Mouse (Mus musculus): Measurements from ENCODE around the gene Ugt1a6b.

DNA sequence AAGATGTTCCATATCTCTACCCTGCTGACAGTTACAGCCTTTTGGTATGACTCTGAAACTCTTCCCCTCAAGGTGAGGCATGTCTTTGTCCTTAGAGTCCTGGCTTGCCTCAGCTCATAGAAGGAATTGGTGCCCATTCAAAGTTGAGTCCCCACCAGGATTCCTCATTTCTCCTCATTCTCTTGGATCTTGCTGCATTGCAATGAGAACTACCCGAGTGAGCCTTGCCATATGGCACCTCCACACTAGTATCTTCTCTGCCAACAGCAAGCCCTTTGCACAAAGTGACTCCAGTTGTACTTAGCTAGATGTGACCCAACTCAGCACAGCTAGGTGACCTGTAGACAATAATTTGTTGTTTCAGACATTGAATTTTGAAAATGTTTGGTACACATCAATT is 120.5 kb downstream of the Ugt1a6b start:
- TF ChIP-seq CTCF (IDR thresholded peaks at IDR 0.05; ENCODE audit: extremely low read depth, insufficient read depth, insufficient read length, insufficient replicate concordance) (no peak), POLR2A (IDR thresholded peaks at IDR 0.05; ENCODE audit: low read depth, low read length) (no peak)

All from spleen, adult 2 months (tissue).